Mouse (Mus musculus) G1E (cell line): Measurements from ENCODE around the gene Pum2. TPM values are rescaled to one million over a fixed set of nuclear protein-coding genes. Genes with fewer than 3 reads are reported as not detected.

ENCODE experiments used
- ATAC-seq: 2 replicates; pipeline ENCODE4 v1.8.0; 2016; ENCODE audit warnings: mild to moderate bottlenecking; ENCODE audit not compliant: insufficient number of reproducible peaks, poor library complexity, low FRiP score, severe bottlenecking; ENCODE audit errors: extremely low read depth
- DNase-seq: peaks from one replicate; pipeline ENCODE4 v3.0.0; 2012; ENCODE audit warnings: low spot score
- H3K27me3 ChIP-seq: 2 replicates; pipeline ENCODE4 v1.6.1; 2012; ENCODE audit warnings: mild to moderate bottlenecking, low read length, inconsistent platforms; ENCODE audit not compliant: insufficient read depth
- H3K36me3 ChIP-seq: replicated peaks from 2 replicates; pipeline ENCODE3; 2012; ENCODE audit warnings: mild to moderate bottlenecking, inconsistent platforms
- H3K4me1 ChIP-seq: 2 replicates; pipeline ENCODE4 v1.6.1; 2012; ENCODE audit warnings: low read depth, low read length, inconsistent platforms, mixed read lengths; ENCODE audit not compliant: insufficient read depth
- H3K4me3 ChIP-seq: 2 replicates; pipeline ENCODE4 v1.5.1; 2012; ENCODE audit warnings: low read depth, mild to moderate bottlenecking, inconsistent platforms, low read length, moderate library complexity, mixed read lengths
- H3K9me3 ChIP-seq: replicated peaks from 2 replicates; pipeline ENCODE4 v1.6.1; 2012; ENCODE audit warnings: inconsistent platforms
- CTCF ChIP-seq: IDR thresholded peaks from 2 replicates; pipeline ENCODE4 v1.5.1; 2012; ENCODE audit warnings: low read depth, low read length, inconsistent platforms, mixed read lengths
- GATA1 ChIP-seq: IDR thresholded peaks from 2 replicates; pipeline ENCODE4 v1.6.1; 2012; ENCODE audit warnings: borderline replicate concordance, low read length, inconsistent platforms, mixed read lengths
- GATA2 ChIP-seq: IDR thresholded peaks from 2 replicates; pipeline ENCODE4 v1.6.1; 2012; ENCODE audit warnings: low read depth, low read length, inconsistent platforms, borderline replicate concordance
- POLR2AphosphoS5 ChIP-seq: IDR thresholded peaks from 2 replicates; pipeline ENCODE4 v1.6.1; 2012; ENCODE audit warnings: low read depth, low read length, inconsistent platforms; ENCODE audit not compliant: insufficient replicate concordance
- TAL1 ChIP-seq: conservative IDR thresholded peaks from 2 replicates; pipeline ENCODE4 v1.6.1; 2012; ENCODE audit warnings: low read depth, low read length, inconsistent platforms, mixed read lengths
- polyA plus RNA-seq: library from polyadenylated mRNA; stranded (reverse); fragments of >175 nt; gene quantifications from 2 replicates; pipeline ENCODE4 v1.2.3, GENCODE M21; 2012
- total RNA-seq, 2 experiments: library from RNA; stranded (forward) in 1 of 2; stranded (reverse) in 1 of 2; fragments of 200-1000 nt in 1 of 2; fragments of >200 nt in 1 of 2; fragmentation: Nextera tagmentation in 1 of 2; gene quantifications; 2 replicates each; pipeline ENCODE4 v1.2.3; 2014 to 2017

Gene Pum2
- total and polyA plus RNA-seq, 3 experiments = 72.9 to 178 (median 172) TPM

DNA sequence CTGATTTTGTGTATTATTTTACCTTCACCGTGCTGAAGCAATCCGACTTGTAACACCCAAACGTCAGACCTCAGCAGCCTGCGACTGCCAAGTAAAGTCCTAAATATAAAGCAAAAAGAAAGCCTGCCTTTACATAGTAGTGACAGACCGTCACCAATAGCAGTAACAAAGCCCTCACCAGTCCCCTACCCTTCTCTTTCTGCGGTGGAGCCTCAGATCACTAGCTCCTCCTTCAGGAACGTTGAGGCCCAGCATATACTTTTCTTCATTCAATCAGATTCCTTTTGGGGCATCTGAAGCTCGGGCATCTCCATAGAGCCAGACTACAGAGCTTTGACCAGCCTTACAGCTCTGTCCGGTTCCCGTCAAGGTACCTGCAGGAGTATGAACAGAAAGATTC lies 16.8 kb upstream of the Pum2 start:
- H3K4me3 ChIP-seq = no peak overlapping the region
- H3K4me1 ChIP-seq = peaks cover 3% of the 10 kb centered on the region
- peaks cover 20% of the 10 kb centered on the region for H3K27me3 ChIP-seq
- H3K36me3 ChIP-seq = no peaks in the 10 kb centered on the region
- H3K9me3 ChIP-seq = no peaks in the 10 kb centered on the region
- ATAC-seq (no peak), DNase-seq (no peak)
- TF ChIP-seq CTCF = no peak
- TF ChIP-seq GATA2 = no peak
- TF ChIP-seq TAL1 = no peak
- no peak for TF ChIP-seq GATA1
- no peak for TF ChIP-seq POLR2AphosphoS5

DNA sequence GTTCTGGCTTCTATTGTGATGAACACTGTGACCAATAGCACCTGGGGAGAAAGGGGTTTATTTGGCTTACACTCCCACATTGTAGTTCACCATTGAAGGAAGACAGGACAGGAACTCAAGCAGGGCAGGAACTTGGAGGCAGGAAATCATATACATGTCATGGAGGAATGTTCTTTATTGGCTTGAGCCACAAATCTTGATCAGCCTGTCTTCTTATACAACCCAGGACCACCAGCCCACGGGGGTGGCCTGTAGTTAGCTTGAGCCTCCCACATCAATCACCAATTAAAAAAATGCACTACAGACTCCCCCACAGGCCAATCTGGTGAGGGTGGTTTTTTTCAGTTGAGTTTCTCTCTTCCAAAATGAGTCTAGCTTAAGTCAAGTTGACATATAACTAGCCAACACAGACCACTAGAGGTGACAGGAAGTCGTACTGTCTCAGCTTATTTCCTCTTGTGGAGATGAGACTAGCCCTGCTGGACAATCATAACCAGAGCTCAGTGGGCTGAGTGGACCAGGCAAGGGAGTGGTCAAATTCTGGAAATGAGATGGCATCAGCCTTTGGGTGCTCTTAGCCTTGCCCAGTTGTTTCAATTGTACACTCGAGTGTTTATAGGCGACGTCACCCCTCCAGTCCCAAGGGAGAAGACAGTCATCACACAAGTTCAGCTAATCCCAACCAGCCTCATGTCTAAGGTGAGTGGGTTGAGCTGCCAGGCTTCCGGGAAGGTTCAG lies 16.1 kb upstream of the Pum2 start:
- Histone ChIP-seq H3K27me3 (peaks cover 20% of the 10 kb centered on the region), H3K36me3 (no peaks in the 10 kb centered on the region), H3K4me3 (no peak overlapping the region), H3K4me1 (peaks cover 9% of the 10 kb centered on the region), H3K9me3 (no peaks in the 10 kb centered on the region)
- DNase-seq = no peak
- ATAC-seq = no peak
- TF ChIP-seq GATA1 (no peak), TAL1 (no peak)

DNA sequence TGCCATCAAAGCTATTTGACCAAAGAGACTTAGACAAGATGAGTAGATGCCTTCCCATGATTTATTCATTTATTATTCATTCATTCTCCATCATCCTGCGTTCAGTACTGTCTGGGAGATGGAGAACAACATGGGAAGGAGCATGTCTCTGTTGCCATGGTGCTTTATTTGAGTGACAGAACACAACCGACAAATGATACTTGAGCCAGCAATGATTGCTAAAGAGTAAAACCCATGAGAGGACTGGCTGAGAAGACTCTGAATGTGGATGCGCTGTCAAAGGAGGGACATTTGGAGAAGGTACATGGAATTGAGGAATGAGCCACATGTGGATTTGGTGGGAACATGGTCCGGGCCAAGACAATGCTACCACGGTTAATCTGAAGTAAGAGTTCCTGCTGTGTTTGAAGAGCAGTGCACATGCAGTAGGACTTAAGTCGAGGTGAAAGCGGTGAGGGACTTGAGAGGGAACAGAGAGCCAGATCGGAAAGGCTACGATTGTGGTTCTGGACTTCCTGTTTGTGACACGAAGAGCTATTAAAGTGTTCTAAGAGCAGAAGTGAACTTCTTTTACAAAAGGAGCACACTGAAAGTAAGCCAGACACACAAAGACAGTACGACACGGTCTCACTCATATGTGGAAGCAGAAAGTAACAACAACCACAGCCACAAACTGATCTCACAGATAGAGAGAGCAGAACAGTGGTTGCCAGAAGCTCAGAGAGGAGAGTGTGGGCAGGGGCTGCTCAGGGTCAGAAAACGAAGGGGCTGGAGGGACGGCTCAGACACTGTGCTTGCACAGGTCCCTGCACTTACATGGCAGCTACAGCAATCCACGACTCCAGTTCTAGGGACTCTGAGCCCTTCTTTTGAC lies 14.3 kb upstream of the Pum2 start:
- peaks cover 16% of the 10 kb centered on the region for H3K27me3 ChIP-seq
- ATAC-seq (no peak), DNase-seq (no peak)
- H3K36me3 ChIP-seq = no peaks in the 10 kb centered on the region
- no peaks in the 10 kb centered on the region for H3K9me3 ChIP-seq
- no peak overlapping the region for H3K4me3 ChIP-seq
- no peak for TF ChIP-seq GATA2
- TF ChIP-seq POLR2AphosphoS5 = no peak
- no peak for TF ChIP-seq GATA1
- TF ChIP-seq CTCF = no peak
- no peak for TF ChIP-seq TAL1
- H3K4me1 ChIP-seq = peaks cover 11% of the 10 kb centered on the region

DNA sequence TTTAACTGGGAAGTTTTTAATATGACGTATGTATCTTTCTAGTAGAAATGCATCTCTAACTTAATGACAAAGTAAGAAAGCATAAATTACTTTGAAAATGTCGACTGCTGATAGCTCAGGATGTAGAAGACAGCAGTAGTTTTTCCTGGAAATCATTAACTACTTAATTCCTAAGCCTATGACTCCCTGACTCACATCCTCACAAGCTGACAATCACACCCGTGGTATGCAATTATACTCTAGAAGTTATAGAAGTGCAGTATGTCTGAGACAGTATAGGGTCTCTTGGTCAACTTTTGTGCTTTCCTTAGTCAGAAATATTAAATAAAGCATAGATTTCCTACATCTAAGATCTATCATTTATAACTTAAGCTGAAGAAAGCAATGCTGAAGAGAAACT lies 12.2 kb upstream of the Pum2 start:
- no peak overlapping the region for H3K4me3 ChIP-seq
- peaks cover 7% of the 10 kb centered on the region; the same call in 1 of the 2 replicates for H3K27me3 ChIP-seq
- no peak for TF ChIP-seq POLR2AphosphoS5
- no peak for TF ChIP-seq CTCF
- TF ChIP-seq GATA2 = no peak
- TF ChIP-seq TAL1 = no peak
- TF ChIP-seq GATA1 = no peak
- DNase-seq (no peak), ATAC-seq (no peak)
- peaks cover 11% of the 10 kb centered on the region for H3K4me1 ChIP-seq
- no peaks in the 10 kb centered on the region for H3K36me3 ChIP-seq
- H3K9me3 ChIP-seq = no peaks in the 10 kb centered on the region

DNA sequence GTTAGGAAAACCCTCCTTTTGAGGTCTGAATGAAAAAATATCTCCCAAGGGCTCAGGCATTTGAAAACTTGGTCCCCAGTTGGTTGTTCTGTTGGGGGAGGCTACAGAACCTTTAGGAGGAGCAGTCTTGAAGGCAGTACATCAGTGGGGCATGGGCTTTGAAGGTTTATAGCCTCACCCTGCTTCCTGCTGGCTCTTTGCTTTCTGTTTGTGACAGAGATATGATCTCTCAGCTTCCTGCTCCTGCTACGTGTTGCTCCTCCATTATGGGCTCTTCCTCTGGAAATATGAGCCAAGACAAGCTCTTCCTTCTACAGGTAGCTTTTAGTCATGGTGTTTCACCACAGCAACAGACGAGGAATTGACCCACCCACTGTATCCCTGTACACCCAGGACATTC lies 11.8 kb upstream of the Pum2 start:
- Histone ChIP-seq H3K36me3 (no peaks in the 10 kb centered on the region), H3K9me3 (no peaks in the 10 kb centered on the region), H3K4me1 (peaks cover 11% of the 10 kb centered on the region), H3K4me3 (no peak overlapping the region), H3K27me3 (peaks cover 7% of the 10 kb centered on the region; the same call in 1 of the 2 replicates)
- ATAC-seq (peak; percentile 40), DNase-seq (no peak)
- no peak for TF ChIP-seq GATA1
- no peak for TF ChIP-seq POLR2AphosphoS5
- no peak for TF ChIP-seq GATA2
- no peak for TF ChIP-seq CTCF
- TF ChIP-seq TAL1 = no peak

DNA sequence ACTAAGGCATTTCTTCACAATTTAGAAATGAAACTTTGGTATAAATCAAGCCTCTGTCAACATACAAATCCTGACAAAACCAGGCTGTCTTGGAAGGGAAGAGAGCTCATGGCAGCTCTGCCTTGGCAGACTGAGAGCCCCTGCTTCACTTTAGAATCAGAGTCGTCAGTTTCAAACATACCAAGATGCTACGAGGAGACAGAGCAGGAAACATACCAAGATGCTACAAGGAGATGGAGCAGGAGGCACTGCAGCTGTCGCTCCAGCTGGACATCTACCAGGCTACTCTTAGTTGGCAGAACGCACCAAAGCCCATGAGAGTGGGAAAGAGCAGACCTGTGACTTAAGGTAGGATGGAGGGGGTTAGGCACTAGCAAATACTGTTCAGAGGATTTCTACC lies 11.2 kb upstream of the Pum2 start:
- no peak for DNase-seq
- TF ChIP-seq POLR2AphosphoS5 (no peak), CTCF (no peak), GATA1 (no peak), TAL1 (no peak), GATA2 (no peak)
- H3K4me1 ChIP-seq = peaks cover 11% of the 10 kb centered on the region

More for the DNA sequence above, 11.2 kb upstream of the Pum2 start:
- Histone ChIP-seq H3K9me3 (no peaks in the 10 kb centered on the region), H3K36me3 (no peaks in the 10 kb centered on the region), H3K27me3 (peaks cover 7% of the 10 kb centered on the region), H3K4me3 (no peak overlapping the region)
- no peak for ATAC-seq
